Mouse (Mus musculus): ENCODE measurements at regions not wholly inside any gene's neighbourhood (a gene's known extent, or its start where the extent isn't known, plus 50 kb on each side); places are given as distances from the start of the nearest gene placed in this dataset.

- H3K4me3 ChIP-seq (ENCODE audit: insufficient read depth in 1 of 2, low read depth in 2 of 2, low read length in 2 of 2): no peak overlapping the region
- H3K36me3 ChIP-seq (replicated peaks; ENCODE audit: control insufficient read depth, insufficient read depth, low read depth): no peaks in the 10 kb centered on the region
- no peak for ATAC-seq (ENCODE audit: insufficient read depth)
- TF ChIP-seq CTCF (IDR thresholded peaks at IDR 0.05; ENCODE audit: low read depth) (no peak), EP300 (IDR thresholded peaks at IDR 0.05; ENCODE audit: low read depth) (no peak)
- WGBS (ENCODE audit: insufficient replicate concordance): 67% methylated on average over 18 of the region's 18 CpGs
- no peak overlapping the region for H3K9ac ChIP-seq (replicated peaks)
- no peak overlapping the region for H3K27ac ChIP-seq
- no peak overlapping the region for H3K4me2 ChIP-seq (ENCODE audit: low read depth)
- H3K4me1 ChIP-seq (replicated peaks; ENCODE audit: control insufficient read depth in 2 of 2, insufficient read depth in 2 of 2, low read length in 1 of 2): no peaks in the 10 kb centered on the region
- H3K27me3 ChIP-seq (ENCODE audit: control insufficient read depth, insufficient read depth, low read length): no peaks in the 10 kb centered on the region; the same call in 1 of the 2 replicates
- H3K9me3 ChIP-seq (ENCODE audit: control insufficient read depth, low read length): no peaks in the 10 kb centered on the region
- DNase-seq (ENCODE audit: low read depth in 3 of 3, low spot score in 3 of 3): no peak
Measured at GRCm38 (mm10) chr9:41377701-41378626, 216.5 kb upstream of the Ubash3b start.

- TF ChIP-seq CTCF (IDR thresholded peaks at IDR 0.05; ENCODE audit: low read depth) (no peak), EP300 (IDR thresholded peaks at IDR 0.05; ENCODE audit: low read depth) (no peak)
- ATAC-seq (ENCODE audit: insufficient read depth) (no peak), DNase-seq (ENCODE audit: low read depth in 3 of 3, low spot score in 3 of 3) (no peak)
Measured at GRCm38 (mm10) chr9:41376948-41377700, 215.6 kb upstream of the Ubash3b start.

GRCm38 (mm10) chr9:41375984-41376651 is 214.6 kb upstream of the Ubash3b start:
- no peak overlapping the region for H3K27ac ChIP-seq
- H3K9me3 ChIP-seq (ENCODE audit: control insufficient read depth, low read length): no peaks in the 10 kb centered on the region
- no peak for TF ChIP-seq CTCF (IDR thresholded peaks at IDR 0.05; ENCODE audit: low read depth)
- no peak for TF ChIP-seq EP300 (IDR thresholded peaks at IDR 0.05; ENCODE audit: low read depth)
- 12% methylated on average over 24 of the region's 24 CpGs for WGBS (ENCODE audit: insufficient replicate concordance)
- H3K4me1 ChIP-seq (replicated peaks; ENCODE audit: control insufficient read depth in 2 of 2, insufficient read depth in 2 of 2, low read length in 1 of 2): no peaks in the 10 kb centered on the region
- ATAC-seq (ENCODE audit: insufficient read depth) (no peak), DNase-seq (ENCODE audit: low read depth in 3 of 3, low spot score in 3 of 3) (no peak)
- 0 out of 2 replicates have a peak overlapping the region, but pooled peaks have one; percentile 11 for H3K4me2 ChIP-seq (ENCODE audit: low read depth)
- no peak overlapping the region for H3K4me3 ChIP-seq (ENCODE audit: insufficient read depth in 1 of 2, low read depth in 2 of 2, low read length in 2 of 2)
- H3K9ac ChIP-seq (replicated peaks): no peak overlapping the region
- no peaks in the 10 kb centered on the region for H3K36me3 ChIP-seq (replicated peaks; ENCODE audit: control insufficient read depth, insufficient read depth, low read depth)
- H3K27me3 ChIP-seq (ENCODE audit: control insufficient read depth, insufficient read depth, low read length): no peaks in the 10 kb centered on the region; the same call in 1 of the 2 replicates

More at GRCm38 (mm10) chr9:41376948-41377700, 215.6 kb upstream of the Ubash3b start:
- Histone ChIP-seq H3K9ac (replicated peaks) (no peak overlapping the region), H3K27ac (no peak overlapping the region), H3K36me3 (replicated peaks; ENCODE audit: control insufficient read depth, insufficient read depth, low read depth) (no peaks in the 10 kb centered on the region), H3K4me3 (ENCODE audit: insufficient read depth in 1 of 2, low read depth in 2 of 2, low read length in 2 of 2) (no peak overlapping the region), H3K27me3 (ENCODE audit: control insufficient read depth, insufficient read depth, low read length) (no peaks in the 10 kb centered on the region; the same call in 1 of the 2 replicates), H3K9me3 (ENCODE audit: control insufficient read depth, low read length) (no peaks in the 10 kb centered on the region), H3K4me2 (ENCODE audit: low read depth) (no peak overlapping the region), H3K4me1 (replicated peaks; ENCODE audit: control insufficient read depth in 2 of 2, insufficient read depth in 2 of 2, low read length in 1 of 2) (no peaks in the 10 kb centered on the region)
- 37% methylated on average over 8 of the region's 8 CpGs for WGBS (ENCODE audit: insufficient replicate concordance)

GRCm38 (mm10) chr9:41374591-41375481 is 213.3 kb upstream of the Ubash3b start:
- Histone ChIP-seq H3K27me3 (ENCODE audit: control insufficient read depth, insufficient read depth, low read length) (no peaks in the 10 kb centered on the region; the same call in 1 of the 2 replicates), H3K4me2 (ENCODE audit: low read depth) (no peak overlapping the region), H3K9me3 (ENCODE audit: control insufficient read depth, low read length) (no peaks in the 10 kb centered on the region), H3K4me1 (replicated peaks; ENCODE audit: control insufficient read depth in 2 of 2, insufficient read depth in 2 of 2, low read length in 1 of 2) (no peaks in the 10 kb centered on the region), H3K36me3 (replicated peaks; ENCODE audit: control insufficient read depth, insufficient read depth, low read depth) (no peaks in the 10 kb centered on the region), H3K4me3 (ENCODE audit: insufficient read depth in 1 of 2, low read depth in 2 of 2, low read length in 2 of 2) (no peak overlapping the region), H3K27ac (no peak overlapping the region), H3K9ac (replicated peaks) (no peak overlapping the region)
- ATAC-seq (ENCODE audit: insufficient read depth): no peak
- no peak for TF ChIP-seq EP300 (IDR thresholded peaks at IDR 0.05; ENCODE audit: low read depth)
- TF ChIP-seq CTCF (IDR thresholded peaks at IDR 0.05; ENCODE audit: low read depth): no peak
- WGBS (ENCODE audit: insufficient replicate concordance): 40% methylated on average over 14 of the region's 14 CpGs
- no peak for DNase-seq (ENCODE audit: low read depth in 3 of 3, low spot score in 3 of 3)

Measured in liver, embryonic 14.5 days (tissue).